Mouse (Mus musculus) natural killer cell, adult 2 months (primary cell): ENCODE measurements at regions not wholly inside any gene's neighbourhood (a gene's known extent, or its start where the extent isn't known, plus 50 kb on each side); places are given as distances from the start of the nearest gene placed in this dataset.
A peak's percentile ranks its signal among the peaks of the same experiment; 100 is the strongest.
"Not testable (repeated sequence)": the region's sequence is repeated elsewhere in the genome, so short reads cannot be mapped to it uniquely, and the experiment has no call there.

Experiments
- DNase-seq, 2 experiments: peaks; one replicate each; pipeline ENCODE4 v3.0.0; 2022; ENCODE audit warnings: low spot score in 2 of 2

DNA sequence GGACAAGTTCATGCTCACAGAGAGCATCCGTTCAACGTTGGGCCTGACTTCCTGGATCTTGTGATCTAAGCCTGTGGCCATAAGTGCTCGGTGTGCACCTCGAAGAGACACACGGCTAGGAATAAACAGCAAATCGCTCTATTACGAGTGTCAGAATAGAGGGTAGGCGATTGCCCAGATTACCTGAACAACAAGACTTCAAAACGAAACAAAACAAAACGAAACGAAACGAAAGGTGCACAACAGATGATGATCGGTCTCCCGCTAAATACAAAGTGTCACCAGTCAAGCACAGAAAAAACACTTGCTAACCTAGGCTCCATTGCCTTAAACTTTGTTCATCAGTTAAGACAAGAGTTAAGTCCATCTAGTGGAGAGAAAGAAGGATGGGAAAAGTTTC is 67.4 kb downstream of the Pdia4 start:
- DNase-seq: not testable (repeated sequence)

DNA sequence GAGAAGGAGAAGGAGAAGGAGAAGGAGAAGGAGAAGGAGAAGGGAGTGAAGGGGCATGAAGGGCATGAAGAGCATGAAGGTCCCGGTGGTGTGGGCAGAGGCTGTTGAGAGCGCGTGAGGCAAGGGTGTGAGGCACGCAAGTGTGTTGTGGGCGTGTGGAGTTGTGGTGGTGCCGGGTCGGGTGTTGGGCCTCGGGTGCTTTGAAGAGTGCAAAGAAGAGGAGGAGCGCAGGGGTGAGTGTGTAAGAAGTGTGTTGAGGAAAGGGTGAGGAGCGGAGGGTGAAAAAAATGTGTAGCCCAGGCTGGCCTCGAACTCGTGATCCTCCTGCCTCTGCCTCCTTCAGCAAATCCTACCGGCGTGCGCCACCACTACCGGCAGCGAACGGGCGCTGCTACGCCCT is 69.4 kb downstream of the Pdia4 start:
- DNase-seq: peak in 1 of 2 experiments; percentile 47

DNA sequence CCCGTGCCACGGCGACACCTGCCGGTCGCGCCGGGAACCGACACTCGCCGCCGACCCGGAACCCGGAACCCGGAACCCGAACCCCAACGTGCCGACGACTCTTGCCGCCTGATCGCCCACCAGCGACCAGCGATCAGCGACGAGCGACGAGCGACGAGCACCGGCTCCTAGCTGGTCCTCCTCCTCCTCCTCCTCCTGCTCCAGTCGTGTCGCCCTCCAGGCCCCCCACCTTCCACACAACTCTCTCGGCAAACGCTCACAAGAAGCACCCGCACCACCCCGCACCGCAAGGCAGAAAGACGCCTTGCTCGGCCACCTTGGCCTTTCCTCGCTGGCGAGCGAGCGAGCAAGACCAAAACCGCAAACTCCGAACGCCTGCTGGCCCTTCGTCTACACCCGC is 73.0 kb downstream of the Pdia4 start:
- DNase-seq: not testable (repeated sequence)

DNA sequence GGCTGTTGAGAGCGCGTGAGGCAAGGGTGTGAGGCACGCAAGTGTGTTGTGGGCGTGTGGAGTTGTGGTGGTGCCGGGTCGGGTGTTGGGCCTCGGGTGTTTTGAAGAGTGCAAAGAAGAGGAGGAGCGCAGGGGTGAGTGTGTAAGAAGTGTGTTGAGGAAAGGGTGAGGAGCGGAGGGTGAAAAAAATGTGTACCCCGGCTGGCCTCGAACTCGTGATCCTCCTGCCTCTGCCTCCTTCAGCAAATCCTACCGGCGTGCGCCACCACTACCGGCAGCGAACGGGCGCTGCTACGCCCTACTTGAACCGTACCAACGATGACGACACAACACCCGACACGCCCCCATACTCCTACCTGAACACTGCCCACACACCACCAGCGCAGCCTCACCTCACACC is 73.5 kb downstream of the Pdia4 start:
- peak; percentile 76 to 83 for DNase-seq

- not testable (repeated sequence) for DNase-seq
Measured at GRCm38 (mm10) chr6:47737972-47738371, 75.3 kb downstream of the Pdia4 start.
